Mouse (Mus musculus): ENCODE measurements at regions not wholly inside any gene's neighbourhood (a gene's known extent, or its start where the extent isn't known, plus 50 kb on each side); places are given as distances from the start of the nearest gene placed in this dataset.

GRCm38 (mm10) chr3:70594785-70595184 lies 587.4 kb downstream of the Otol1 start:
- no peak for DNase-seq (ENCODE audit: low spot score in 2 of 2)
